Mouse (Mus musculus): ENCODE data around the gene Lbhd2.

Lbhd2 gene

DNA sequence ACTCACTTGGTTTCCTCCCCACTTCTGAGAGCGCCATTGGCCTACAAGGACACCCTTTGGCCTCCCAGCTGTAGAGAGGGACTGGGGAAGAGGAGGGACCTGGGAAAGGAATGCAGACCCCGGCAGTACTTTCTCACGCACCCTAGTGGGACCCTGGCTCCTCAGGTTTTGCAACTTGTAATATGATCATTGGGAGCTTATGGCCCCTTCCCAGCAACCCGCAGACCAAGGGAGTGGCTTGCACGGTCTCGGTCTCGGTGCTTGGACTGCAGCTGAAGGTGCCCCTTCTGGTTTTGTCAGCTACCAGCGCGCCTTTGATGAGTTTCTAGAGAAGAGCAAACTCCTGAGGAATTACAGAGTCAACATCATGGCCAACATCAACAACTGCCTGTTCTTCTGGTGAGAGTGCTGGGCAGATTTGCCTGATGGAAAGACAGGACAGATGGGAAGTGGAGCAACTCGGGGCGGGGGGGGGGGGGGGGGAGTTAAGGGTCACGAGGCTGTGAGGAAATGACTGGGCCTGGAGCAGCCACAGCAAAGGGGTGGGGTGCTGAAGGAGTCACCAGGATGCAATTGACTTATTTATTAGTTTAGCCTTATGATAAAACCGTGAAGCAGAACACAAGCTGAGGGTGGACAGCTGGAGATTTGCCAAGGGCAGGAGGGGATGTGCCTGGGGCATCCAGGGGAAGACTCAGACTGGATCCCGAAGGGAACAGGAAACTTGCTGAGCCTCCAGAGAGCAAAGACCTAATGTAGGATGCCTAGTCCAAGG, 42.5 kb downstream of the Lbhd2 start:
- no peak for DNase-seq (ENCODE audit: low spot score)

DNA sequence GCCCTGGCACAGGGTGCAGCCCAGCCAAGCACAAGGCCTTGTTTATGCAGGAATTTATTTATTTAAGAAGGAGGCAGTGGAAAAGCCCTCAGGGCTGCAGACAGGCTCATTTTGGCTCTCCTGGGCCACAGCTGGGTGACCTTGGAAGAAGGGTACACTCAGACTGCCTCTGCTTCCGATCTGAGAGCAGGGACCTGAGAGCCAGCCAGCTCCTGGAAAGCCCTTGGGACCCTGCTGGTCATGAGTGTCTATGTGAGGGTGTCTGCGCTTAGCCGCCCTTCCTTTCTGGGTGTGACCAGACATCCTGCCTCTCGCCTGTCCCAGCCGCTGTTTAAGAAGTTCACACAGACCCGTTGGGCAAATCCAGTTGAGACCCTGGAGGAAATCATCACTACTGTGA, 43.8 kb downstream of the Lbhd2 start:
- no peak for DNase-seq (ENCODE audit: low spot score)

DNA sequence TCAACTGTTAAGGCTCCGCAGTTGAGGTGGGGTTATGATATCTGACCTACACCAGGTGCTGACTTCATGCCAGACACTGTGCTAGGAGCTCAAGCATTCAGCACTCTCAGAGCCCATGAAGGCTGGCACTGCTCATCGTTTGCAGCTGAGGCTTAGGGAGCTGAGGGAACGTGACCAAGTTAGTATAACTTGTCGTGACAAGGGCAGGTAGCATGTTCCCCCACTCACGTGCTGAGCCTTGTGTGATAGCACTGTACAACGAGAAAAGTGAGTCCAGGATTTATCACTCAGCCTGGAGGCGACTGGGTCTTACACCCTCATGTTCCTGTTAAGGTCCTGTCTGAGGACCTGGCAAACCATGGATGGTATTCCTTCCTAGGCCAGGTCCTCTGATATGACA, 45.0 kb downstream of the Lbhd2 start:
- DNase-seq (ENCODE audit: low spot score) = no peak

DNA sequence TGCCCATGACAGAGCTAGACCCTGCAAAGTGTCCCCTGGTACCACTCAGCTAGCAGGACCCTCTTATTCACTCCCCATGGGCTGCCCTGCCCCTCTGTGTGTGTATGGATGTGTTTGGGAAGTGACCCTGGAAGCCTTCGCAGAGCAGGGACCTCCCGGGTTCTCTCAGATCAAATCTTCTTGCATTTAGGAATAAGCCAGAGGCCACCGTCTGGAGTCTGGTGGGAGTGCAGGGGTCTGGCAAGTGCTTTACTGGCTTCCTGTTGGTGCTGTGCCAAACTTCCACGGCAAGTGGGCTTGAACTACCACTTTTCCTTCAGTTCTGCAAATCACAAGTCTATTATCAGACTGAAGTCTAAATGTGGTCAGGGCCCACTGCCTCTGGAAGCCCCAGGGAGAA, 47.4 kb downstream of the Lbhd2 start:
- no peak for DNase-seq (ENCODE audit: low spot score)

DNA sequence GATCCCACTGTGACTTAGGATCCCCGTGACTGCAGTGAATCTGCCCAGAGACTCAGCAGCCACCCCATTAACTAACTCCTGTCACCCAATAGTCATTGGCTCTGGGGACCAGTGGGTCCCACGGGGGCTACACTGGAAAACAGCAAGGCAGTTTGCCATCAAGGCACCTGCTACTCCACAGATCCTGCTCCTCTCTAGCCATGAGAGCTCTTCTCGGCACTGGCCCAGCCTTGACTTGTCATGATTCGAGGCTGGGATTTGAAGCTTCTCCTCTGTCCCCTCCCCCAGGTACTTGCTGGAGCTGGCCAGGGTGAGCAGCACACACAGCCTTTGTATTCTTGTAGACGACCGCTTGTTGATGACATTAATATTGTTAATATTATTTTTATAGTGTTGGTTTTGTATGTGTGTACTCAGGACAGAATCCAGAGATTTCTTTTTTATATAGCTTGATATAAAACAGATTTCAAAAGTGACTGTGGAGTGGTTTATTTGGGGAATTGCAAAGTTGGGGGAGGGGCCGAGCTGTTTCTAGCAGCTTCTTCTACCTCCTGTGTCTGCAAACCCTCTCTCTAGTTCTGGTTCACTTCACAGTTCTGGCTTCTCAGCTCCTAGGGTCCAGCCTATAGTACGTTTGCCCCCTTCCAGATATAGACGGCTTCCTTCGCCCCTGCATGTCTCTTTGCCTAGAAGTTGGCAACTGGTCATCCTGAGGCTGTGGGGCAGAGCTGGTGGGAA, 48.1 kb downstream of the Lbhd2 start:
- DNase-seq (ENCODE audit: low spot score) = no peak

DNA sequence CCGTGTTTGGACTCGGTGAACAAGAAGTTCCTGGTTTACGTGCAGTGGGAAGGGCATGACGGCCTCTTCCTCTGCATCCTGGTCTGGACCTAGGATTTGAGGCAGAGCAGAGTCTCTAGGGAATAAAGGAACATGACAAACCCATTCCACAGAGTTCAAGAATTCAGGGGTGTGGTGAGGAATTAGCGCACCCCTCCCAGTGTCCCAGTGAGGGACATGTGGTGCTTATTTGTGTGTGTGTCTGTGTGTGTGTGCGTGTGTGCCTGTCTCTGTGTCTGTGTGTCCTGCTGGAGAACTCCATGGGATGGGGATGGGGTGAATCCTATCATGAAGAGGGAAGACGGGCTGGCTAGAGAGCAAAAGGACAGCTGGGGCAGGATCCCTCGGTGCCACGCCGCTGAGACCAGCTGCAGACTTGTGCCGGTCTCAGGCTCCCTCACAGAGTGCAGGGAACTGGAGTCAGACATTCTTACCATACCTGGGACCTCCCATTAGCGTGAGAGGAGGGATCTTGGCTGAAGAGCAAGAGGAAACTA, 48.8 kb downstream of the Lbhd2 start:
- DNase-seq (ENCODE audit: low spot score) = no peak

DNA sequence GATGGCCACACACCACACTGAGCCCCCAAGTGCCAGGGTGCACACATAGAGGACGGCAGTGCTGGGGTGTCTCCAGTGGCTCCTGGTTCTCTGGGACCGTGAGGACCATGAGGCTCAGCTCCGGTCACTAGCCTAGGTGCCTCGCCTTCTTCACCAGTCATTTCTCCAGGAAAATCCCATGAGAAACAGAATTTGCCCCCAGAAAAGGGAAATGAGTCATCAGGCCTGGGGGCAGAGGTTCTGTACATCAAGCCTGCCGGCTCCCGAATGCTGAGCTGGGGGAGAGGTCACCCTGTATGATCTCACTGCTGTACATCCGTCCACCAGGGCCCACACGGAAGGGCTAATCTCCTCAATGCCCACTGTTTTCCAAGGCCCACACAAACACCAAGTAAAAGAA, 49.3 kb downstream of the Lbhd2 start:
- no peak for DNase-seq (ENCODE audit: low spot score)

DNA sequence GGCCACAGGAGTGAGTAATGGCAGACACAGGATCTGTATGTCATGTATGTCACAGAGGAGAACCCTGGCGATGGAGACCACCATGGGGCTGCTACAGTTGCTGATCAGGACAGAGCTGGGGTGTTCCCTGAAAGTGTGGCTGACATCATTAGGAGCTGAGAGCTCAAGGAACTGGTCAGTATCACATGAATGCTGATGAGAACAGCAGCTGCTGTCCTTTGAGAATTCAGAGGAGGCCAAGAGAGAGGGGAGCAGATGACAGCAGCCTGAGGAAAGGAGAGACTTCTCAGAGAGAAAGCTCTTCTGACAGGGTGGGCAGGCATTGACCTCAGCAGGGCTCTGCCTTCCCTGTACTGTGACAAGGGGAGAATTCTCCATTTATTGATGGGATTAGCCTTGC, 51.1 kb downstream of the Lbhd2 start:
- DNase-seq (ENCODE audit: low spot score) = no peak

Data from urinary bladder, postnatal 10 days (tissue).